Mouse (Mus musculus): ENCODE measurements around the gene Nme9. TPM values are rescaled to one million over a fixed set of nuclear protein-coding genes. Genes with fewer than 3 reads are reported as not detected.

Nme9 gene
- polyA plus RNA-seq (2017; shearing (Covaris generic)): not detected

DNA sequence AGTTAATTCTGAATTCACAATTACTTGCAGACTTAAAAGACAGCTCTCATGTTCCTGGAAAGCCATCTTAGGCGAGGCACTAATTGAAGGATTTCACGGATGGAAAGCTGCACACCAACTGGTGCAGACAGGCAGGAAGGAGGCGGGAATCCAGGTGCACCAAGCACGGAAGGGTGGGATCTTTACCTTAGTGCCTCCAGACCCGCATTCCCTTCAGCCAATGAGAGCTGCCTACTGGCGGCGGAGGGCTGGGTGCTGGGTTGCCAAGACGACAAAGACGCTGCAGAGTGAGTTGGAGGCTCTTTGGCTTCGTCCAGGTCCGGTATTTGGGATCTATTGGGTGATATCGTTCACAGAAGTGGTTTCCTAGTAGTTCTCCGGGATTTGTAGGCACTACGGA, at the start of gene Nme9:
TSS of gene Nme9 (plus strand) at position 315 of the 400 bp plus-strand sequence.
- no peak for ATAC-seq

- ATAC-seq: no peak
Measured at GRCm38 (mm10) chr9:99409280-99409679, 42.0 kb upstream of the Nme9 start.

DNA sequence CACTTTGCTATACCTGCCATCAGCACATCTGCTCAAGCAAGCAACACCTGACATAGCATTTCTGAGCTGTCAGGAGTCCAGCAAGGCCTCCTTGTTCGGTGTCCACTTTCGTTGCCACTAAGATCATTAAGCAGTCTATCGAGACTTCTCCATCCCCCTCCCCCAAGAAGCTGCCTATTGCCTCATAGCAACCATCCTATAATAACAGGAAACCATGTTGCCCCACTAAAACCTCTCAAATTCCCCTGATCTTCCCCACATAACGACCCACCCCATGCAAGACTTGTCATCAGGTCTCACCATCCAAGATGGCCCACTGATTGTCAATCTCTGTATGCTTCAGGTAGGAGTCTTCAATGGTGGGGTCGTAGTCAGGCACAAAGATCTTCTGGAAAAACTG, 40.2 kb upstream of the Nme9 start:
- ATAC-seq: no peak

DNA sequence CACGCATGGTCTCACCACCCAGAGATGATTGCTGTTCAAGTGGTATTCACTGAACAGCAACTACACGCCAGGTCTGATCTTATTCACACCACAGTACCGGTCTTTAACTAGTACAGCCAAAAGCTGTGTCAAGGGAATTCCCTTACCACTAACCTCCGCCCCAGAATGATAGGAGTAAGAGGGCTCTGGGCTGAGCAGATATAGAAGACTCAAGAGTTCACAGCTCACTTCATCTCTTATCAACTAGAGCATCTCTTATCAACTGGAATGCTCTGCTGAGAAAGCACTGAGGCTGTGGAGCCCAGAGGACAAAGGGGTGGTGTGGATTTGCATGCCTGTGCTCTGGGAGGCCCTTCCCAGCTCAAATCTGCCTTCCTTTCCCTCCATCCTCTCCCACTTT, 39.5 kb upstream of the Nme9 start:
- no peak for ATAC-seq

DNA sequence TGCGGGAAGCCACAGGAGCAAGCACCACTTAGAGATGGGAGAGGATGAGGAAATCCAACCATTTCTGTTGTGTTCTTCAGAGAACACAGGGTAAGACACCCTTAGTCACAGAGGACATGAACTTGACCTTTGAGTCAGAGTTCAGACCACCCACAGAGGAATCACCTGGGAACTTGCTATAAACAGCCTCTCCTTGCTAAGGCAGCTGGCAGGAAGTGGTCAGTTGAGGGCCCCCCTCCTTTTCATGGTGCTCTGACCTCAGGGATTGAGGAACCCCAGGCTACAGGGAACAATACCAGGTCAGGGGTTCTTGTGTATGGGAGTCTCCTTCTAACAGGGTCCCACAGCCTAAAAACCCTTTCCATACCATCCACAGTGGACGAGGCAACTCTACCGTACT, 34.5 kb upstream of the Nme9 start:
- ATAC-seq: no peak

DNA sequence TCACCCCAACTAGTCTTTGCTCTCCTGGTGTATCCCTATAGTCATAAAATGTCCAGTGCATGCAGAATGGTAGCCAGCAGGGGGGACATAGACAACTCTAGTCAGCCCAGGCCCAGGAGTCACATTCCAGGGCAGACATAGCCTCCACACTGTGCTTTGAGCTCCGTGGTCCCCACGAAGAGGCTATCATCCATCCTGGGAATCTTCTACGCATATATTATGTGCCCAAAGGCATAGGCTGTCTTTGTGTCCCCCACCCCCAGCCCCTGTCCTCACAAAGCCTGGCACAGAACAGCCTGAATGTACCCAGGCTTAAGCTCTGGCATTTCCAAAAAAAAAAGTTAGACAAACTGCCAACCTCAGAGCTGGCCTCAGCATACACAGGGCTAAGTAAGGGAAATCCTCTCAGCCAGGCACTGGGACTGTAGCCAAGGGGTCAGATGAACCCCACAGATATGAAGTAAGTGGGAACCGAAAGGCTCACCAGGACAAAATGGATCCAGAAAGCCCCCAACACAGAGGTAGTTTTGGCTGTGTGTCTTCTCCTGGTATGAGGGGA, 33.9 kb upstream of the Nme9 start:
- no peak for ATAC-seq

GRCm38 (mm10) chr9:99418377-99418776, 32.9 kb upstream of the Nme9 start:
- ATAC-seq: no peak

GRCm38 (mm10) chr9:99419951-99420701, 31.1 kb upstream of the Nme9 start:
- ATAC-seq: no peak

GRCm38 (mm10) chr9:99421914-99422313, 29.4 kb upstream of the Nme9 start:
- ATAC-seq: no peak

DNA sequence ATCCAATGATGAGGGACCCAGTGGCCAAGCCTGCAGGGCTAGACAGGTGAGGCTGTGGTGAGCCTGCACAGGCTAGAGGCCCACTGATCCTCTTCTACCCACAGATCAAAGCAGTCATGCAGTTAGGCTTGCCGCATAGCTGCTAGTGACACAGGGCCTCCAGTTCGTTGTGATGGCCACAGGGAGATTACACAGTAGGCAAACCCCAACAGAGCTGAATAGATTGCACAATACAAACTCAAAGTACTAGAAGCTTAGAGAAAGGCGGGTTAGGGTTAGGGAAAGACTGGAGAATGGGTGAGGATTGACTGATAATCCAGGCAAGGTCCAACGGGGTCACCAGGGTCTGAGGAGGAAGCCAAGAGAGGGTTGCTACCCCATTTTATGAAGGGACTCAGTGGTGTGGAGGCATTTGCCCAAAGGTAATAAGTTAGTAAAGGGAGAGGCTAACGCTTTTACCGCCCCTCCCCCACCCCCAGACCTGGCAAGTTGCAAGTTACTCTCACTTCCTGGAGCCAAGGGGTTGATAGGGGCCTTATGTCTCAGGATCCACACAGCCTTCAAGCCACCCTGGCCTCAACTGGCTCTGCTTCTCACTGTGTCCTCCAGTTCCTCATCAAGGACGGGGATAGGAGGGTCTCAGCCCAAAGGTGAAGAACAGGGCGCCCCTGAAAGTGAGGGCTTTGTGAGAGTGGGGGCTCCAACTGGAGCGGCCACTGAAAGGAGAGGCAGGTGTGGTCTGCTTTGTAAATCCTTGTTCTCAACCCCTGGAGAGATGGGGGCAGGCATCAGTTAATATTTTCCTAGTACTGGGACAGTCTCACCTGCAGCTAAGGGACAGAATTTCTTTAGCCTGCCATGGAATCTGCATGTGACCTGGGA, 27.3 kb upstream of the Nme9 start:
- no peak for ATAC-seq

GRCm38 (mm10) chr9:99424574-99424863, 26.8 kb upstream of the Nme9 start:
- ATAC-seq: no peak

- no peak for ATAC-seq
Measured at GRCm38 (mm10) chr9:99425262-99425661, 26.0 kb upstream of the Nme9 start.

DNA sequence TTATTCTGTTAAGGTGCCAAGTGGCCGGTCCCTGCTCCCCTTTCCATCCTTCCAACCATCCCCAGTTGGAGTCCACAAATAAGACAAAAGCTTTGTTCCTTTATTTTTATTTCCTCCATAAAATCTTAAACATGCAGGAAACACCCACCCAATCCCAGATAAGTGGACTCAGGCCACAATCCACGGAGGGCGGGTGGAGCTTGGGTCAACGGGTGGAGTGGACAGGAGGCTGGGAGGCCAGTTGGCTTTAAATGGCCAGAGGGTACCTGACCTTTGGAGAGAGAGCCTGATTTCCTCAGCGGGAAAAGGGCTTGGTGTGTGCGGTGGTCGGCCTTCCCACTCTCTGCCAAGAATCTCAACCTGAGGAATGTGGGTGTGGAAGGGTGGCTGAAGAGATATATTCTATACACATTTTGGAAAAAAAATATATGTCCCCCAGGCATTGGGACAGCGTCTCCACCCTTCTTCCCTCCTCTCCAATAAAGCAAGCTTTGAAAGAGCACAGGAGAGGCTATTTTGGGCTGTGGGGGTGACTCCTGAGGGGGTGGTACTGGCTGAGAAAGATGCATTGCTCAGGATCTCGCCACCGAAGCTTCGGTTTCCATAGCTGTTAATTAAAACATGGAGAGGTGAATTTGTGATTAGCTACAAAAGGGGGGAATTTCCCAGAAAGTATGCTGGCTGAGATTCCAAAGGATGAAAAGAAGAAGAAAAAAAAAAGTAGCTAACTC, 22.5 kb upstream of the Nme9 start:
- ATAC-seq: no peak

DNA sequence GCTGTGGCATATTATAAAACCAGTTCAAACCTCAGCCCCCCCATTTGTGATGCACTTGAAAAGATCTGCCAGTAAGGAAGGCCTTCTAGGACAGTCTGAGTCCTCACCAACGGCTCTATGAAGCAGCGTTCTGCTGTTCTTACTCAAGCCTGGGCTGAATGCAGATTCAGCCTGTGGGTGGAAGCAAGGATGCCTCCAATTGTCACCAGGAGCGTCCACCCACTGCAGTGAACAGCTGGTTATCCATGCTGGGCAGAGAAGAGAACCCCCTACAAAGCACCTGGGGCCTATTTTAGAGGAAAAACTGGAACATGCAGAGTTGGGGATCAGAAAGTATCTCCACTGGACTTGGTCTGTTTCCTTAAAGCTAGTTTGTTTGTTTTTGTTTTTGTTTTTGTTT, 21.4 kb upstream of the Nme9 start:
- ATAC-seq: no peak

GRCm38 (mm10) chr9:99430806-99431205, 20.5 kb upstream of the Nme9 start:
- no peak for ATAC-seq

GRCm38 (mm10) chr9:99431346-99431745, 19.9 kb upstream of the Nme9 start:
- ATAC-seq: no peak

DNA sequence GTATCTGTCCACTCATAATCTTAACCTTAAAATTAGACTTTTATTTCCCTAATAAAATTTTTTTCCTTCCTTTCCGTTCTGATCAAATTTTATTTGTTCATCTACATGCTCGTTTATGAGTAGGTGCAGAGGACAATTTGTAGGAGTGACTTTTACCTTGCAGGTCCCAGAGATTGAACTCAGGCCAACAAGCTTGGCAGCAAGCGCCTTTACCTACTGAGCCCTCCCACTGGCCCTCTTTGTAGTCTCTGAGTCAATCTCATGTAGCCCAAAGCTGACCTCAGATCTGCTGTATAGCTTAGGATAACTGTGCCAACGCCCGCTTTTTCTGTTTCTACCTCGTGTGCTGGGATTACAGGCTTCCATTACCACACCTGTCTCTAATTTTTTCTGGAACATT, 19.3 kb upstream of the Nme9 start:
- ATAC-seq: no peak

DNA sequence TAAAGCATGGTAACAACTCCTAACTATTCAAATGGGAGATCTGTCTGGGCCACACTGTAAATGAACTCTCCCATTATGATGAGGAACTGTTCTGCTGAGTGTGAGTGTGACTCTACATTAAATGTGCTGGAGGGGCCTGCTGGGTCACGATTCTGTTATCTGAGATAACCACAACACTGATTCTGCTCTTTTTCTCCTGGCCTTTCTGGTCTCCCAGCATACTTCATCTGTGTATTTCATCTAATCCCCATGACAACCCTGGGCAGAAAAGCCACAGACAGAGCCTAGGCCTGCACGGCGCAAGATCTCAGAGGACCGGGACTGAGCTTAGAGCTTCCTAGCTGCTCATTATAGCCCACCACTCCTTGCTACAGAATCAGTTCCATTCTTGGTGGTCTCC, 18.8 kb upstream of the Nme9 start:
- ATAC-seq: no peak

DNA sequence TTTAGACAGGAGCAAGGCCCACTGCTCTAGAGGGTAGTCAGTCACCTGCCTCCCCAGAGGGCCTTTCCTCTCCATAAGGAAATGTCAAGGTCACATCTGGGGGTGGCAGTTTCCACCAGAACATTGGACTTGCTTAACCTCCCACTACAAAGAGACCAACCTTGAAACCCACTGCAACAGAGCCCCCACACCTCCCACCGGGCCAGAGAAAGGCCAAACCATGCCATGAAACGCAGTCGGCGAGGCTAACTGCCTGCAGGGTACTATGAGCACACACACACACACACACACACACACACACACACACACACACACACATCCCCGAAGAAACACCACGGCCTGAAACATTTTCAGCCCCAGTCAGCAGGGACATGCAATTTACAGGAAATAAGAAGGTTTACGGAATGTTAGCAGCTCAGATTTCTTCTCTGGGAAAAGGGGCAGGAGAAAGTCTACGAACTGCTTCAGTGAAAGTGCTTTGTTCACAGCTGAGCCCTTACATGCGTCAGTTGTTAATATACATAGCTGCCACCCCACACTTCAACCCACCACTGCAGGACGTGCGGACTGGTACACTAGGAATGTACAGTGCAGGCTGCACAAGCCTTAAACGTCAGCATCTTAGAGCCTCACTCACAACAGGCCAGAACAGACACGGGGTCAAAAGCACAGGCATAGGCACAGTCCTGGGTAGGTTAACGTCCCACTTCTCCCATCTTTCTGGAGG, 16.2 kb upstream of the Nme9 start:
- ATAC-seq: no peak

DNA sequence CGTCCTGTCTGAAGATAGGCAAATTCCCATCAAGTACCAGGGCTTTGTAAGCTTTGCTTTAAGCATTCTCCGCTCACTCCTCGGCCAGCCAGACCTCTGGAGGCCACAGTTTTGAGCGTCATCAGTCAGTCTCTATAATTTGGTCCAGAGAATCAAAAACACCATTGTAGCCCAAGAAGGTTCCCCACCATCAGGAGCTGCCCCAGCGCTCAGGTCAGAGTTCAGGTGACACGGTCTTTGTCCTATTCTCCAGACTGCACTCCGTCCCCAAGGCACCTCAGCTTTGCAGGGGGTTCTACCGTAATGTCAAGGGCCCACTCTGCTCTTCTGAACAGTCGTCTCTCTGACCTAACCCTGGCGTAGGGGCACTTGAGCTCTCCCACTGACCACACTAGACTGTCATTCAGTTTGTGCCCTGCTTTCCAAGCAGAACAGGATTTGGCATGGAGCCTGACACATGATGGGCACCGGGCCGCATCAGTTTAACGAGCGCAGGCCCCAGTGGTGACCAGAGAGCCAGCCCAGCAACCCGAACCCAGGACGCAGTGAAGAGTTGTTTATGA, 15.6 kb upstream of the Nme9 start:
- ATAC-seq: no peak

DNA sequence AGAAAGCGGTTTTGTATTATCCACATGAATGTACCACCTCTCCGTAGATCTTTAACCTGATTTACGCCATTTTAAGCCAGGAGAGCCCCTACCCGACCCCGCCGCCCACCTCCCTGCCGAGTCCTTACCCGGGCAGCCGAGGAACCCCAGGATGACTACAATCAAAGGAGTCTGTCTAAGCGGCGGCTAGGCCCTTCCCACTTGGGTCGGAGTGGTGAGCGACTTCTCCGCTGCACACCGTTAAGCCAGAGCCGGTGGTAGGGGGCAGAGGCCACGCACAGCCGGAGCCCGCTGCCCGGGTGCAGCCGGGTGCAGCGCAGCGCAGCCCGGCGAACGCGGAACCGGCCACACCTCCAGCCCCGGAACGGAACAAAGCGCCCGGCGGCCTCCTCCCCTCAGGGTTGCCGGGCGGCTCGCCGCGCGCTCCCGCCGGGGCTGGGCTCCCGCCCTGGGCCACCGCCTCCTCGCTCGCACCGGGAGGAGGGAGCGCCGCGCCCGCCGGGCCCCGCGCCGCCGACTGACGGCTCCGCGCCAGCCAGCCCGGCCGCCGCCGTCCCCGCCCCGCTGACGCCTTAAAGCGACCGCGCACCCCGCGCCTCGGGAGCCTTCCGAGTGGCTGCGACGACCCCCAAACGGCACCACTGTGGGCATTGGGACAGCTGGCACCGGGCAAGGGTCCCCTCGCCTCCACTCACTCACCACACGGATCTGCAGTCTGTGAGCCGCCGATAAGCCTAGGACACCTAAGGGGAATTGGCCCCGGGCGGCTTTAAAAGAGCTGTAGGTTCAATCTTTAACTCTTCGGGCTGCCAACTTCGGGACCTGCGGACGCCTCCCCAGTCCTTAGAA, 14.9 kb upstream of the Nme9 start:
- ATAC-seq: peak; percentile 26
